Mouse (Mus musculus): ENCODE data around the gene Sema4b.

Sema4b gene

GRCm38 (mm10) chr7:80186531-80187296 is at the start of gene Sema4b:
Gene Sema4b, plus strand, starts transcription at chr7:80186841.
- DNase-seq (ENCODE audit: low spot score): no peak

GRCm38 (mm10) chr7:80138375-80138774 is 48.3 kb upstream of the Sema4b start:
- no peak for DNase-seq (ENCODE audit: low spot score)

GRCm38 (mm10) chr7:80140815-80141214 is 45.8 kb upstream of the Sema4b start:
- DNase-seq (ENCODE audit: low spot score): peak; percentile 79

GRCm38 (mm10) chr7:80143331-80144273 is 43.0 kb upstream of the Sema4b start:
- no peak for DNase-seq (ENCODE audit: low spot score)

- DNase-seq (ENCODE audit: low spot score): no peak
Observed at GRCm38 (mm10) chr7:80144695-80145094, 41.9 kb upstream of the Sema4b start.

- no peak for DNase-seq (ENCODE audit: low spot score)
Observed at GRCm38 (mm10) chr7:80146077-80146476, 40.6 kb upstream of the Sema4b start.

GRCm38 (mm10) chr7:80149356-80149755 is 37.3 kb upstream of the Sema4b start:
- no peak for DNase-seq (ENCODE audit: low spot score)

GRCm38 (mm10) chr7:80152152-80152551 is 34.5 kb upstream of the Sema4b start:
- DNase-seq (ENCODE audit: low spot score): no peak

GRCm38 (mm10) chr7:80152756-80153155 is 33.9 kb upstream of the Sema4b start:
- no peak for DNase-seq (ENCODE audit: low spot score)

- DNase-seq (ENCODE audit: low spot score): no peak
Observed at GRCm38 (mm10) chr7:80154689-80155088, 32.0 kb upstream of the Sema4b start.

GRCm38 (mm10) chr7:80156711-80157227 is 29.9 kb upstream of the Sema4b start:
- DNase-seq (ENCODE audit: low spot score): peak; percentile 39

- DNase-seq (ENCODE audit: low spot score): no peak
Observed at GRCm38 (mm10) chr7:80158496-80159268, 28.0 kb upstream of the Sema4b start.

GRCm38 (mm10) chr7:80160293-80160944 is 26.2 kb upstream of the Sema4b start:
- no peak for DNase-seq (ENCODE audit: low spot score)

- no peak for DNase-seq (ENCODE audit: low spot score)
Observed at GRCm38 (mm10) chr7:80160945-80161306, 25.7 kb upstream of the Sema4b start.

GRCm38 (mm10) chr7:80165432-80165831 is 21.2 kb upstream of the Sema4b start:
- no peak for DNase-seq (ENCODE audit: low spot score)

GRCm38 (mm10) chr7:80166740-80167139 is 19.9 kb upstream of the Sema4b start:
- DNase-seq (ENCODE audit: low spot score): peak; percentile 21

GRCm38 (mm10) chr7:80169847-80170246 is 16.8 kb upstream of the Sema4b start:
- no peak for DNase-seq (ENCODE audit: low spot score)

GRCm38 (mm10) chr7:80171345-80171744 is 15.3 kb upstream of the Sema4b start:
- no peak for DNase-seq (ENCODE audit: low spot score)

- no peak for DNase-seq (ENCODE audit: low spot score)
Observed at GRCm38 (mm10) chr7:80172069-80172956, 14.3 kb upstream of the Sema4b start.

GRCm38 (mm10) chr7:80176159-80176558 is 10.5 kb upstream of the Sema4b start:
- DNase-seq (ENCODE audit: low spot score): no peak
